Mouse (Mus musculus) thymus, adult 2 months (tissue): ENCODE data around the gene Farp1.

Experiments
- CTCF ChIP-seq: fragments of 200-500 bp; IDR thresholded peaks from 2 replicates; pipeline ENCODE4 v1.5.1; 2012; ENCODE audit warnings: mild to moderate bottlenecking, control low read depth, low read length, moderate library complexity, borderline replicate concordance; ENCODE audit not compliant: control insufficient read depth, poor library complexity, insufficient read depth; ENCODE audit errors: extremely low read depth
- POLR2A ChIP-seq: fragments of 200-500 bp; IDR thresholded peaks from 2 replicates; pipeline ENCODE4 v1.6.1; 2012; ENCODE audit warnings: mild to moderate bottlenecking, low read length, control low read depth, moderate library complexity; ENCODE audit not compliant: control insufficient read depth, poor library complexity, insufficient read depth; ENCODE audit errors: extremely low read depth

- no peak for TF ChIP-seq POLR2A
- TF ChIP-seq CTCF = no peak
Observed at GRCm38 (mm10) chr14:121053020-121053518, 18.1 kb downstream of the Farp1 start.
